Mouse (Mus musculus) forebrain, embryonic 12.5 days (tissue): ENCODE measurements around the gene Vps13a. TPM values are rescaled to one million over a fixed set of nuclear protein-coding genes. Genes with fewer than 3 reads are reported as not detected.

Source experiments
- ATAC-seq: fragments of 200-750 bp; cut with Nextera tagmentation; 2 replicates; pipeline ENCODE4 v1.8.0; 2017; ENCODE audit warnings: moderate TSS enrichment; ENCODE audit not compliant: low FRiP score
- H3K27ac ChIP-seq: fragments of 300-500 bp; sonication (generic); 2 replicates; pipeline ENCODE4 v1.5.1; 2016; ENCODE audit warnings: mild to moderate bottlenecking
- H3K27me3 ChIP-seq: fragments of 300-500 bp; sonication (generic); 2 replicates; pipeline ENCODE4 v1.6.1; 2016; ENCODE audit warnings: mild to moderate bottlenecking
- H3K36me3 ChIP-seq: fragments of 300-500 bp; sonication (generic); replicated peaks from 2 replicates; pipeline ENCODE4 v1.6.1; 2016; ENCODE audit warnings: mild to moderate bottlenecking
- H3K4me1 ChIP-seq: fragments of 300-500 bp; sonication (generic); 2 replicates; pipeline ENCODE4 v1.6.1; 2016
- H3K4me2 ChIP-seq: fragments of 300-500 bp; sonication (generic); 2 replicates; pipeline ENCODE4 v1.6.1; 2016; ENCODE audit warnings: mild to moderate bottlenecking, moderate library complexity
- H3K4me3 ChIP-seq: fragments of 300-500 bp; sonication (generic); replicated peaks from 2 replicates; pipeline ENCODE4 v1.5.1; 2016; ENCODE audit warnings: mild to moderate bottlenecking
- H3K9ac ChIP-seq: fragments of 300-500 bp; sonication (generic); 2 replicates; pipeline ENCODE4 v1.6.1; 2016; ENCODE audit warnings: mild to moderate bottlenecking
- H3K9me3 ChIP-seq: fragments of 300-500 bp; sonication (generic); 2 replicates; pipeline ENCODE4 v1.6.1; 2016
- WGBS: fragments of 180-500 bp; shearing (Covaris S2); methylation state at CpG from one replicate; pipeline ENCODE4 v1.1.7; 2016; 5-methylcytosine and 5-hydroxymethylcytosine counted together
- polyA plus RNA-seq: library from polyadenylated mRNA; unstranded; fragments of >200 nt; fragmentation: Nextera tagmentation; extraction: Ambion mirVana; gene quantifications from 2 replicates; pipeline ENCODE4 v1.2.1, GENCODE M21; 2016

Vps13a gene
- polyA plus RNA-seq, 1 experiment from 2014 or later, result 11.8 TPM

DNA sequence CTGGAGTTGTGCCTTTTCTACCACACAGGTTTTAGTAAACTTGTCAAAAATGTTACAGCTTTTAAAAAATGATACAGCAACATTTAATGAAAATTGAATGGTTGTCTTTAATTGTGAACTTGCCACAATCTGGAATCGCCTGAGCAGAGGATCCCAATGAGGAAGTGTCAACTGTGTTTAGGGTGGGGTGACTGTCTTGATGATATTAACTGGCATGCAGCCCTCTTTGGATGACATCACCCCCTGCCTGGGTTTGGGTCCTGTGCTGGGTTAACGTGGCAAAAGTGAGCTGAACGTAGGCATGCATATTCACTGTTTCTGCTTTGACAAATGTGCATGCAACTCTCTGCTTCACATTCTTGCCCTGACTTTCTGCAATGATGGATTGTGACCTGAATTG, 27.6 kb downstream of the Vps13a start:
- Histone ChIP-seq H3K4me1 (no peaks in the 10 kb centered on the region), H3K27ac (no peak overlapping the region), H3K27me3 (no peaks in the 10 kb centered on the region), H3K9ac (no peak overlapping the region), H3K4me3 (no peak overlapping the region), H3K36me3 (no peaks in the 10 kb centered on the region), H3K9me3 (no peaks in the 10 kb centered on the region), H3K4me2 (no peak overlapping the region)
- WGBS, result 89% methylated on average over 3 of the region's 3 CpGs
- no peak for ATAC-seq

DNA sequence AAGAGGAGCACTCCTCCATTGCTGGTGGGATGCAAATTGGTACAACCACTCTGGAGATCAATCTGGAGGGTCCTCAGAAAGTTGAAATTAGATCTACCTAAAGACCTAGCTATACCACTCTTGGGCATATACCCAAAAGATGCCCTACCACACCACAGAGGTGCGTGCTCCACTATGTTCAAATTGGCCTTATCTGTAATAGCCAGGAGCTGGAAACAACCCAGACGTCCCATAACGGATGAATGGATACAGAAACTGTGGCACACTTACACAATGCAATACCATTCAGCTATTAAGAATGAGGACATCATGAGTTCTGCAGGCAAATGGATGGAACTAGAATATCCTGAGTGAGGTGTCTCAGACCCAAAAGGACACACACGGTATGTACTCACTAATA, 43.9 kb downstream of the Vps13a start:
- Histone ChIP-seq H3K4me2 (no peak overlapping the region), H3K36me3 (no peaks in the 10 kb centered on the region), H3K4me3 (no peak overlapping the region), H3K27me3 (no peaks in the 10 kb centered on the region), H3K27ac (no peak overlapping the region), H3K9me3 (no peaks in the 10 kb centered on the region), H3K9ac (no peak overlapping the region), H3K4me1 (no peaks in the 10 kb centered on the region)
- WGBS, result 88% methylated on average over 4 of the region's 4 CpGs
- no peak for ATAC-seq

DNA sequence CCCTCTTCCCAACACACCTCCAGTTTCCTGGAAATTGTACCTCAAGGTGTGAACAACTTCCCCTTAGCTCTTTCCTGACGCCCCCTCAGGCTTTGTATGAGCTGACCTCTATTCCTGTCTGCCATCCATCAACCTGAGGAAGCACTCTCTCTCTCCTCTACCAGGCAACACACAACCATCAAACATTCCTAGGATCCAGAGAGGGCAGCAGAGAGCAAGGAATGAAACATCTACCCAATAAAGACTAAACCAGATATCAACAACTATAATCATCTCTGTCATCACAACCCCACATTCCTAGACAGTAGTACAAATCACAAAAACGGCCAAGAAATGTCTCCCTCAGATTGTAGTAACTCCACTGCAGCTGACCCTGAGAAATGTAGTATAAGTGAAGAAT, 52.0 kb downstream of the Vps13a start:
- no peak overlapping the region for H3K27ac ChIP-seq
- no peaks in the 10 kb centered on the region for H3K36me3 ChIP-seq
- H3K4me1 ChIP-seq, result no peaks in the 10 kb centered on the region
- no peak overlapping the region for H3K4me3 ChIP-seq
- no peak overlapping the region for H3K4me2 ChIP-seq
- no peak for ATAC-seq
- no peaks in the 10 kb centered on the region for H3K27me3 ChIP-seq
- no peaks in the 10 kb centered on the region for H3K9me3 ChIP-seq
- 68% methylated on average over 2 of the region's 2 CpGs for WGBS
- H3K9ac ChIP-seq, result no peak overlapping the region

DNA sequence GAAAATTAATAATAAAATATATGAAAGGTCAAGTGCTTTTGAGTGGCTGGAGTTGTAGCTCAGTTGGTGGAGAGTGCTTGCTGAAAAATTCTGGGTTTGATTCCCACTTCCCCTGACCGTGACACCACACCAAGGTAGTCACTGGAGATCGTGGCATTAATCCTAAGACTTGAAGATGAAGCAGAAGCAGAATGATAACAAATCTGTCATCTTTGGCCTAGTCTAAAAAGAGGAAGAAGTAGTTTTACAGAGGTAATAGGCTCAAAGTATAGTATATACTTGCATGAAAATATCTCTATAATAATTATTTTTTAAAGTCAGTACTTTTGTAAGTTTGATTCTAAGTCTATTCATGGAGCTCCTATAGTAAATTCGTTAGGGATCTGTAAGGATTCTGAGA, 65.5 kb downstream of the Vps13a start:
- Histone ChIP-seq H3K36me3 (no peaks in the 10 kb centered on the region), H3K9ac (no peak overlapping the region), H3K27me3 (no peaks in the 10 kb centered on the region), H3K4me3 (no peak overlapping the region), H3K27ac (no peak overlapping the region), H3K9me3 (no peaks in the 10 kb centered on the region), H3K4me1 (no peaks in the 10 kb centered on the region), H3K4me2 (no peak overlapping the region)
- no peak for ATAC-seq
- 93% methylated on average over 3 of the region's 3 CpGs for WGBS

DNA sequence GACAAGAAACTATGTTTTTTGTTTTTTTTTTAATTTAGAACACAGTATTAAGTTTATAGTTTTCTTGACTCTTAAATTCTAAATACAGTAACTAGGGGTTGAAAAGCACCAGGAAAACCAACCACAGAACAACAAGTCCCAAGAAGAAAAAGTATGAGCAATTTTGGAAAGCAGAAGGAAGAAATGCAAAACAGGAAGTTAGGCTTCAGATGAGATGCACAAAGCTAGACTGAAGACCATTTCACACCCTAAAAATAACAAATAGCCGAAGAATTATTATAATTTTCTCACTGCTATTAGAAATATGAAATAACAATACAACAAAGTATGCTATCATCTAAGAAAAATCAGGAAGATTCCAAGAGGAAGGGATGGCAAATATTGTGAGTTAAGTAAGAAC, 78.9 kb downstream of the Vps13a start:
- no peak overlapping the region for H3K9ac ChIP-seq
- no peaks in the 10 kb centered on the region for H3K9me3 ChIP-seq
- H3K4me3 ChIP-seq, result no peak overlapping the region
- WGBS, result 90% methylated on average over 1 of the region's 1 CpGs
- H3K27ac ChIP-seq, result no peak overlapping the region
- H3K4me1 ChIP-seq, result no peaks in the 10 kb centered on the region
- H3K4me2 ChIP-seq, result no peak overlapping the region
- no peak for ATAC-seq
- H3K27me3 ChIP-seq, result no peaks in the 10 kb centered on the region
- H3K36me3 ChIP-seq, result no peaks in the 10 kb centered on the region

DNA sequence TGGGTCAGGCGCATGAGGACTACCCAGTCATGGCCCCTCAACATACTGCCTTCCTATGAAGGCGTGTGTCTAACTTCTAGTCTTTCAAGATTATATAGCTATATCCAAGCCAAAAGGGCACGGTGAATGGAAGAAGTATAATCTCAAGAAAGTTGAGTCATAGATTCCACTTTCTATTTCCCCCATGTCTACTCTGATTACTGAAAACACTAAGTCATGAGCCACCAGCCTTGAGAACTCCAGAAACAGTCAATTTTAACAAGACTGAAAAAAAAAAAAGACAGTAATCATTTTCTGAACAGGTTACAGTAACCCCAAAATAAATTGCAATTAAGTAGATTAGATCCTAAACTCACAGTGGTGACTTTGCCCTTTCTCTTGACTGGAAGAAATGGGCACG, 95.8 kb downstream of the Vps13a start:
- Histone ChIP-seq H3K4me2 (no peak overlapping the region), H3K27me3 (no peaks in the 10 kb centered on the region), H3K9me3 (no peaks in the 10 kb centered on the region), H3K4me1 (no peaks in the 10 kb centered on the region), H3K27ac (no peak overlapping the region), H3K9ac (no peak overlapping the region), H3K36me3 (no peaks in the 10 kb centered on the region), H3K4me3 (no peak overlapping the region)
- ATAC-seq, result no peak
- WGBS, result 96% methylated on average over 4 of the region's 4 CpGs

DNA sequence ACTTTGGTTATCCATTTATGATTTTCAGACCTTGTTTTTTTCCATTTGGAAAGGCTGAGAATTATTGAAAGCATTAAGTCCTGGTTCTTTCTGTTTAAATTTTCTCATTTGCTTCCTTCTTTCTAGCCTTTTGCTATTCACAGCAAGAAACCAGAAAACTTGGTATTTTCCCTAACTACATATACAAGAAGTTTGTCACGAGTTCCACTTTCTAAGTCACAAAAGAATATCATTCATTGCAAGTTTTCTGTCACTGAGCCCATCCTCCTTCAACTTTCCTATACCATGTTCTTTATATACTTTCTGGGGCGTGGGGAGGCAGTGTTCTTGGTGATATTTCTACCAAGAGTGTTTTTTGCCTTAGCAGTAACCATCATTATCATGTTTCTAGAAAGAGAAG, 96.5 kb downstream of the Vps13a start:
- no peaks in the 10 kb centered on the region for H3K4me1 ChIP-seq
- no peak overlapping the region for H3K4me2 ChIP-seq
- WGBS, result 79% methylated on average over 2 of the region's 2 CpGs
- no peaks in the 10 kb centered on the region for H3K27me3 ChIP-seq
- no peak overlapping the region for H3K4me3 ChIP-seq
- no peak overlapping the region for H3K9ac ChIP-seq
- H3K27ac ChIP-seq, result no peak overlapping the region
- H3K36me3 ChIP-seq, result no peaks in the 10 kb centered on the region
- H3K9me3 ChIP-seq, result no peaks in the 10 kb centered on the region
- ATAC-seq, result no peak

DNA sequence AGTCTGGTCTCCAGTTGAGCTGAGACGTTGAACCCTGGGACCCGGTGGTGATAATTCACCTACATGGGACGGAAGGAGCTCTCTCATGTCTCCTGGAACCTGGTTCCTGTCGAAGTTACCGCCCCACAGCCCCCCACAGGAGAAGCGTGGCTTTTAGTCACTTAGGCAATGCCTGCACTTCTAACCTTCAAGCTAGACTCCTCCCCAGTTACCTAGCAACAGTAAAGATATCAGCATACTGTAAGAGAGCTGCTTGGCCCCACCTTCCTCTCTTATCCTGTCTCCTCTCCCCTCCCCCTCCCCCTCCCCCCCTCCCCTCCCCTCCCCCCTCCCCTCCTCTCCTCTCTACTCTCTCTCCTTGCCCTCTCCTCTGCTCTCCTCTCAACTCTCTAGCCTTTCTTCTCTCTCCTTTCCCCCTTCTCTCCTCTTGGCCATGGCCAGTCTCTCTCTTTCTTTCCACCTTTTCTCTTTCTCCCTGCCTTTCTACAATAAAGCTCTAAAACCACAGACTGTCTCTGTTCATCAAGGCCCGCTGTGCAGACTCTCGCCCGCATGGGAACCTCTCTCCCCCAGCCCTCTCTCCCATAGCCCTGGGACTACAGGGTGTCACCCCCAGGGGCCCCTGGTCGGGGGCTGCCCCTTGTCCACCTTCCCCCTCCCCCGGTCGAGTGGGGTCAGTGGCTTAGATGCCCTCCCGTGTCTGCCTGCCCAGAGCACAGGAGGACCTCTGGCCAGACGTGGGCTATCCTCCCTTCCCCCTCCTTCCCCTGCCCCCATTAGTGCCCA, 154.9 kb downstream of the Vps13a start:
- Histone ChIP-seq H3K36me3 (no peaks in the 10 kb centered on the region), H3K4me3 (no peak overlapping the region), H3K27ac (no peak overlapping the region), H3K9me3 (no peaks in the 10 kb centered on the region), H3K27me3 (no peaks in the 10 kb centered on the region), H3K4me1 (peaks cover 7% of the 10 kb centered on the region), H3K9ac (no peak overlapping the region), H3K4me2 (no peak overlapping the region)
- 34% methylated on average over 14 of the region's 14 CpGs for WGBS
- peak; percentile 14; the same call in 1 of the 2 replicates for ATAC-seq

DNA sequence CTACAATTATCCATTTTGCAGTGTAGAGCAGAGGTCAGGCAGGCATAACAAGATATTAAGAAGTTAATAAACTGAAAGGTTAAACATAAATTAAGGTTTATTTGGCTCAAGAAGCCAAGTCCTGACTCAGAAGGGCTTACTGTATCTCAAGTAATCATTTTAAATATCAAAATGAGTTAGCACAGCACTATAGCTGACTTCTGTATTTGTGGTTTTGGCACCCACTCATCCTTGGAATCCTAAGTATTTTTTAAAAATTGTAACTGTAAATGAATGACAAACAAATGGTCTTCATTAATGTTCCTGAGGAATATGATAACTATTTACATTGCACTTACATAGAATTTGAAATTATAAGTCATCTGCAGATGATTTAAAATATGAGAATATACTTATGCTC, 155.7 kb downstream of the Vps13a start:
- no peaks in the 10 kb centered on the region for H3K36me3 ChIP-seq
- ATAC-seq, result no peak
- H3K4me3 ChIP-seq, result no peak overlapping the region
- no peak overlapping the region for H3K9ac ChIP-seq
- no peaks in the 10 kb centered on the region for H3K9me3 ChIP-seq
- H3K4me1 ChIP-seq, result peaks cover 7% of the 10 kb centered on the region
- H3K27ac ChIP-seq, result no peak overlapping the region
- no peaks in the 10 kb centered on the region for H3K27me3 ChIP-seq
- no peak overlapping the region for H3K4me2 ChIP-seq

DNA sequence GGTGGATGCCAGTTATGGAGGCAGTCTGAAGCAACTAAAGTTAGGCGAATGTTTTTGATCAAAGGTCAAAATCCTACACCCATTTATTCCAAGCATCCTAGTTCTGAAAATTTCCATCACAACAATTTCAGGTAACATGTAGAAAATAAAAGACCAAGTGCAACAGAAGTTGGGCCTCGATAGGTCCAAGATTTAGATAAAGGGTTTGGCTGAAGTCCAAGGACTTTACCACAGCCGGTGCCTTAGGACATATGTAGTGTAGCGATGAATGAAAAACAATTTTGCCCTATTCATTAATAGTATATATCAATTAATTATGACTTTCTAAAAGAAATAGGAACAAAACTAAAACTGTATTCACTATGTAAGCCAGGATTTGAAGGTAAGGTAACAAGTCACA, 157.6 kb downstream of the Vps13a start:
- H3K4me1 ChIP-seq, result peaks cover 7% of the 10 kb centered on the region
- no peaks in the 10 kb centered on the region for H3K27me3 ChIP-seq
- no peak overlapping the region for H3K4me2 ChIP-seq
- H3K36me3 ChIP-seq, result no peaks in the 10 kb centered on the region
- H3K9me3 ChIP-seq, result no peaks in the 10 kb centered on the region
- 83% methylated on average over 4 of the region's 4 CpGs for WGBS
- H3K27ac ChIP-seq, result no peak overlapping the region
- no peak overlapping the region for H3K4me3 ChIP-seq
- no peak overlapping the region for H3K9ac ChIP-seq
- no peak for ATAC-seq

DNA sequence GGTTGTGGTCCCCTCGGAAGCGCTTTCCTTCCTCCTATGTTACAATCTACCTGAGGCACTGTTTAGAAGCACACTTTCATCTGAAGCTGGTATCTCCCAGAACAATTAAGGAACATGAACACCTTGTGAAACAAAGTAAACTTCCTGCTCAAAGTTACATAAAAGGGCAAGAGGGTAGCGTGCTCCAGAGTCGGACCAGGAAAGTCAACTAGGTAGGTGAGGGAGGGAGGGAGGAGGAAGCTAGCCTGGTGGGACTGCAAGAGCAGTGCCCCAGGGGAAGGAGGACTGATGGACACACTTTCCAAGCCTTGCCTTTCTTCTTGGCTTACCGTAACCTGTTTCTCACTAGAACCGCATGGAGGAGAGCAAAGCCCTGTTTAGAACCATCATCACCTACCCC, 173.1 kb downstream of the Vps13a start:
- H3K36me3 ChIP-seq, result no peaks in the 10 kb centered on the region
- H3K27me3 ChIP-seq, result no peaks in the 10 kb centered on the region
- no peak overlapping the region for H3K9ac ChIP-seq
- H3K4me1 ChIP-seq, result no peaks in the 10 kb centered on the region
- no peak overlapping the region for H3K4me2 ChIP-seq
- ATAC-seq, result no peak
- H3K9me3 ChIP-seq, result no peaks in the 10 kb centered on the region
- no peak overlapping the region for H3K27ac ChIP-seq
- WGBS, result 92% methylated on average over 6 of the region's 6 CpGs
- H3K4me3 ChIP-seq, result no peak overlapping the region

DNA sequence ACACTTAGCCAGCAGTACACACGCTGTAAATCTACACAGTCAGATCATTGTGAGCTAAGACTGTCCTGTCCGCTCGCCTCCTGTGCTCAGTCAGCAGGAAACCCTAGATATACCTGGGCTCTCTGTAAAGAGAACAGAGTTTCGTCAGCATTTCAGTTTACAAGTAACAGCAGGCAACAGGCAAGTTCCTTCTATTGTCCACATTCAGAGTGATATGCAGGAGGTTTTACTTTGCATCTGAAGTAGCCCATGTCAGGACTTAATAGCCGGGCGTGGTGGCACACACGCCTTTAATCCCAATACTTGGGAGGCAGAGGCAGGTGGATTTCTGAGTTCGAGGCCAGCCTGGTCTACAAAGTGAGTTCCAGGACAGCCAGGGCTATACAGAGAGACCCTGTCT, 178.7 kb downstream of the Vps13a start:
- Histone ChIP-seq H3K9me3 (no peaks in the 10 kb centered on the region), H3K27me3 (peaks cover 8% of the 10 kb centered on the region; the same call in 1 of the 2 replicates), H3K36me3 (no peaks in the 10 kb centered on the region), H3K4me2 (no peak overlapping the region), H3K27ac (no peak overlapping the region), H3K4me1 (peaks cover 7% of the 10 kb centered on the region), H3K4me3 (no peak overlapping the region), H3K9ac (no peak overlapping the region)
- WGBS, result 89% methylated on average over 8 of the region's 8 CpGs
- ATAC-seq, result no peak

DNA sequence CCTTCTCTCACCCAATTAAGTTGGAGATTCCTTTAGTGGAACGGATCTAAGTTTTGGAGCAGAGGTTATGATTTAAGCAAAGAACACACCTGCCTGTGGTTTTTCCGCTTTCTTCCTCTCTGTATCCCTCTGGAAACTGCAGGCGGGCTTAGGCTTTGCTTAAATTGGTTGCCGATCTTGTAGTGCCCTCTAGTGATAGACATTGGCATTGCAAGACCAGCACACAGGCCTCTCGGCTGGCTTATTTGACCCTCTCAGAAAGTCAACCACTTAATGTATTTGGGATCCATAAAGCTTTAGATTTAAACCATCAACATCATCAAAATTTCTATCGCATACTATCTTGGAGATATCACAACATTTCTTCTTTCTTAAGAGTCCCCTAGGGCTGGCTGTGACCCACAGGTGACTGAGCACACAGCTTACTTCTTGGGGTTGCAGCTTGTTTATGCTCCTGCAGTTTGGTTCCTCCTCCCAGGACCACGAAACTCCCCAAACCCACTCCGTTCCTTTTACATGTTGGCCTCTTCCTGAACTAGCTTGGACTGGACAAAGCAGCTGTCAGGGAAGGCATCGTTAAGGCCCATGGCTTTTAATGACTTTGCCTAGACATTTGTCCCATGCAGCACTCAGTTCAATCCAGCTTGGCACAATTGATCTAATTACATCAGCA, 181.3 kb downstream of the Vps13a start:
- peaks cover 8% of the 10 kb centered on the region; the same call in 1 of the 2 replicates for H3K27me3 ChIP-seq
- no peak overlapping the region for H3K4me3 ChIP-seq
- H3K4me2 ChIP-seq, result no peak overlapping the region
- ATAC-seq, result peak; percentile 76; the same call in 1 of the 2 replicates
- H3K4me1 ChIP-seq, result peaks cover 7% of the 10 kb centered on the region
- H3K9me3 ChIP-seq, result no peaks in the 10 kb centered on the region
- no peak overlapping the region for H3K9ac ChIP-seq
- no peaks in the 10 kb centered on the region for H3K36me3 ChIP-seq
- 9% methylated on average over 9 of the region's 9 CpGs for WGBS
- no peak overlapping the region for H3K27ac ChIP-seq
